Mouse (Mus musculus) lung, postnatal 4 days (tissue): Measurements from ENCODE around the gene Ap3d1.
A peak's percentile ranks its signal among the peaks of the same experiment; 100 is the strongest.

Source experiments
- DNase-seq, 2 experiments: peaks; one replicate each; pipeline ENCODE4 v3.0.0; 2021

Gene Ap3d1

GRCm38 (mm10) chr10:80679556-80680259 lies 62.4 kb downstream of the Ap3d1 start:
- DNase-seq, result peak in 1 of 2 experiments; percentile 40

GRCm38 (mm10) chr10:80678601-80679377 lies 63.3 kb downstream of the Ap3d1 start:
- peak; percentile 73 to 81 for DNase-seq

GRCm38 (mm10) chr10:80677942-80678436 lies 64.1 kb downstream of the Ap3d1 start, which contains the start of gene Mknk2:
TSS of gene Mknk2 (minus strand) at chr10:80678112.
- DNase-seq, result peak; percentile 96 to 99

GRCm38 (mm10) chr10:80677128-80677875 lies 64.8 kb downstream of the Ap3d1 start:
- no peak for DNase-seq

- peak; percentile 100 for DNase-seq
Observed at GRCm38 (mm10) chr10:80676198-80676928, 65.7 kb downstream of the Ap3d1 start.

GRCm38 (mm10) chr10:80675405-80676197 lies 66.5 kb downstream of the Ap3d1 start:
- no peak for DNase-seq

GRCm38 (mm10) chr10:80674851-80675404 lies 67.1 kb downstream of the Ap3d1 start:
- DNase-seq, result no peak

- peak in 1 of 2 experiments; percentile 70 for DNase-seq
Observed at GRCm38 (mm10) chr10:80674161-80674711, 67.8 kb downstream of the Ap3d1 start.

- DNase-seq, result no peak
Observed at GRCm38 (mm10) chr10:80673690-80674089, 68.4 kb downstream of the Ap3d1 start.

- no peak for DNase-seq
Observed at GRCm38 (mm10) chr10:80671936-80672690, 70.0 kb downstream of the Ap3d1 start.

- DNase-seq, result no peak
Observed at GRCm38 (mm10) chr10:80671251-80671650, 70.8 kb downstream of the Ap3d1 start.

- DNase-seq, result no peak
Observed at GRCm38 (mm10) chr10:80670531-80670930, 71.5 kb downstream of the Ap3d1 start.

- peak; percentile 67 to 88 for DNase-seq
Observed at GRCm38 (mm10) chr10:80669737-80670485, 72.2 kb downstream of the Ap3d1 start.

- DNase-seq, result no peak
Observed at GRCm38 (mm10) chr10:80669018-80669417, 73.0 kb downstream of the Ap3d1 start.

- peak in 1 of 2 experiments; percentile 65 for DNase-seq
Observed at GRCm38 (mm10) chr10:80668614-80669013, 73.5 kb downstream of the Ap3d1 start.

GRCm38 (mm10) chr10:80666837-80667412 lies 75.1 kb downstream of the Ap3d1 start:
- DNase-seq, result no peak

GRCm38 (mm10) chr10:80665981-80666733 lies 75.9 kb downstream of the Ap3d1 start:
- DNase-seq, result peak in 1 of 2 experiments; percentile 41

GRCm38 (mm10) chr10:80665459-80665858 lies 76.6 kb downstream of the Ap3d1 start:
- DNase-seq, result peak in 1 of 2 experiments; percentile 41
